Mouse (Mus musculus): ENCODE results near the gene Oxnad1. TPM values are rescaled to one million over a fixed set of nuclear protein-coding genes. Genes with fewer than 3 reads are reported as not detected.

The Oxnad1 gene
- polyA plus RNA-seq, 1 experiment from 2014 or later: 17.4 TPM

DNA sequence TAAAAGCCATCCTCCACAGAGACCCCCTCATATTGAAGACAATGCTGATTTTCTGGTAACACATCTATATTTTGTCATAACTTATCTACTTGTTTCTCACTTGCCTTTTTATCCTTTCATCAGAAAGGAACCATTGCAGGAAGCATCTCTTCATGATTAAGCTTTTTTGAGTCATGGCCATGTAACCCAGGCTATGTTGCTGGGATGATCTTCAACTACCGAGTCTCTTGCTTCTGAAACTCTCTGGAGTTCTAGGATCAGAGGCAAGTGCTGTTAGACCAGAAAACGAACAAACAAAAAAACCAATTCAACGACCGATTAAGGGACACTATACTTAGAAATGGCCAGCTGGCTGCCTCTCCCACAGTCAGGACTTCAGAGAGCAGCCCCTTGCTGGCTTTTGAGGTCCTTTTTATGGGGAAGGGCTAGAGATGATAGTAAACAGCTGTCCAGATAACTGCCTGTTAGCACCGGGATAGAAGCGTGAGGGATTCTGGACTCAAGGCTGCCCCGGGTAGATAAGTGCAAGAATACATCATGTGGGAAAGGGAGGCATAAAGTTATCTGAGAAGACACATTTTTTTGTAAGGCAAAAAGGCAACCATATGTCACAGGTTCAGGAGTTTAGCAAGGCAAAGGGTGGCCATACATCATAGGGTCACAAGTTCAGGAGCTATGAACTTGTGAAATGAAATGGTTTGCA is 60.8 kb downstream of the Oxnad1 start:
- no peak overlapping the region for H3K4me2 ChIP-seq (replicated peaks)
- no peak overlapping the region for H3K27ac ChIP-seq
- H3K27me3 ChIP-seq (ENCODE audit: control insufficient read depth, insufficient read depth, low read length): no peaks in the 10 kb centered on the region
- 0 out of 2 replicates have a peak, but pooled peaks cover 9% of the 10 kb centered on the region for H3K9me3 ChIP-seq (ENCODE audit: control insufficient read depth, low read length)
- H3K4me3 ChIP-seq (replicated peaks; ENCODE audit: low read length): no peak overlapping the region
- WGBS: 88% methylated on average over 7 of the region's 7 CpGs
- no peak overlapping the region for H3K9ac ChIP-seq
- no peaks in the 10 kb centered on the region for H3K36me3 ChIP-seq (replicated peaks; ENCODE audit: control insufficient read depth, insufficient read depth)
- DNase-seq (ENCODE audit: low spot score): no peak
- H3K4me1 ChIP-seq (replicated peaks; ENCODE audit: control insufficient read depth, insufficient read depth, low read length): no peaks in the 10 kb centered on the region
- no peak for ATAC-seq (ENCODE audit: low FRiP score)

DNA sequence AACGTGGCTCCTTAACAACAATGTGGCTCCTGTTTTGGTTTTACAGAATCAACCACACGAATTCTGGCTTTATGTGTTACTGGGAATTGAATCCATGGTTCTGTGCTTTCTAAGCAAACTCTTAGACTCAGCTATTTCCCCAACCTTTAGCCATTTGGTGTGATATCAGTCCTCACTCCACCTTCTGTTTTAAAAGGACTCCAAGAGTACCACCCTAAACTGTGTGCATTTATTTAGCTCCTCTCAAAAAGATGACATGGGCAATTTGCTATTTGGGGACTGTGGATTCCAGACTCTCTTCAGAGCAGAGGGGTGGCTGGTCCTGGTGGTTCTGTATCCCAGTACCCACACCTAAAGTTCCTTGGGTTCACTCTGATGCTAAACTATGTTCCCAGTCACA is 61.4 kb downstream of the Oxnad1 start:
- Histone ChIP-seq H3K36me3 (replicated peaks; ENCODE audit: control insufficient read depth, insufficient read depth) (no peaks in the 10 kb centered on the region), H3K27ac (no peak overlapping the region), H3K4me1 (replicated peaks; ENCODE audit: control insufficient read depth, insufficient read depth, low read length) (no peaks in the 10 kb centered on the region), H3K4me2 (replicated peaks) (no peak overlapping the region), H3K9ac (no peak overlapping the region), H3K27me3 (ENCODE audit: control insufficient read depth, insufficient read depth, low read length) (no peaks in the 10 kb centered on the region), H3K4me3 (replicated peaks; ENCODE audit: low read length) (no peak overlapping the region), H3K9me3 (ENCODE audit: control insufficient read depth, low read length) (0 out of 2 replicates have a peak, but pooled peaks cover 9% of the 10 kb centered on the region)
- DNase-seq (ENCODE audit: low spot score) (no peak), ATAC-seq (ENCODE audit: low FRiP score) (no peak)
- 73% methylated on average over 2 of the region's 2 CpGs for WGBS

DNA sequence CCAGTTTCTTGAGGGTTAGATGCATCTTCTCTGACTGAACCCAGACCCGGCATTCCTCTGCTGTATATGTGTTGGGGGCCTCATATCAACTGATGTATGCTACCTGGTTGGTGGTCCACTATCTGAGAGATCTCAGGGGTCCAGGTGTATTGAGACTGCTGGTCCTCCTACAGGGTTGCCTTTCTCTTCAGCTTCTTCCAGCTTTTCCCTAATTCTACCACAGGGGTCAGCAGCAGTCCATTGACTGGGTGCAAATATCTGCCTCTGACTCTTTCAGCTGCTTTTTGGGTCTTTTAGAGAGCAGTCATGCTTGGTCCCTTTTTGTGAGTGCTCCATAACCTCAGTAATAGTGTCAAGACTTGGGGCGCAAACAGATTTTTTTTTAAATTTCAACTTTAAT is 65.7 kb downstream of the Oxnad1 start:
- H3K27me3 ChIP-seq (ENCODE audit: control insufficient read depth, insufficient read depth, low read length): no peaks in the 10 kb centered on the region
- H3K9me3 ChIP-seq (ENCODE audit: control insufficient read depth, low read length): 0 out of 2 replicates have a peak, but pooled peaks cover 9% of the 10 kb centered on the region
- DNase-seq (ENCODE audit: low spot score) (no peak), ATAC-seq (ENCODE audit: low FRiP score) (no peak)
- no peaks in the 10 kb centered on the region for H3K4me1 ChIP-seq (replicated peaks; ENCODE audit: control insufficient read depth, insufficient read depth, low read length)
- WGBS: 96% methylated on average over 2 of the region's 2 CpGs
- no peak overlapping the region for H3K9ac ChIP-seq
- H3K36me3 ChIP-seq (replicated peaks; ENCODE audit: control insufficient read depth, insufficient read depth): no peaks in the 10 kb centered on the region
- no peak overlapping the region for H3K4me3 ChIP-seq (replicated peaks; ENCODE audit: low read length)
- H3K4me2 ChIP-seq (replicated peaks): no peak overlapping the region
- no peak overlapping the region for H3K27ac ChIP-seq

DNA sequence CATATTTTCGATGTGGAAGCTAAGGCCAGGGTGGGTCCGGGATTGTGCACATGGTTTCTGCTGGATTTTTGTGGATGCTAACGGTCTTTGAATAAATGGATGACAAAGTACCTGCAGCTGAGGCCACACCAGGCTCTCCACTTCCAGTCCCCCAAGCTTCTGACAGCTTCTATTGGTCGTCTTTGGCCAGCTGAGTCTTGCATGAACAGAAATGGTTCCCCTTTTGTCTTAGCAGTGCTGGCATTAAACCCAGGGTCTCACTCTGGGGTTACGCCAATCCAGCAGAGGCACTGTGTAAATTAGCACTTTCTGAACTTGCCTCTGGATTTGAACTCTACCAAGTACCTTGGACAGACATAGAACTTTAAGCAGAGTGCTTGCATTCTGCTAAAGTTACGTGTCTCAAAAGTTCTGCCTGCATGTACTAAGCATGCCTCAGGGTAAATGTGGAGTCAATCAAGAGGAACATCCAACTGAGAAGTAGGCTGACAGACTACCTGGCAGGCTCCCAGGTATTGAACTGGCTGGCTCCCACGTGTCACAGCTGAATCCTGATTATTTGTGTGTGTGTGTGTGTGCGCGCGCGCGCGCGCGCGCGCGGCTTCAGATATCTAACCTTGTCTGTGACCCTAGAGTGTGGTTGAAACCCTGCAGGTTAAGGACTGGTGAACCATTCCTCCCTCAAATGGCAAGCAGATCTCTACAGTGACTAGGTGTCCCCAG is 67.2 kb downstream of the Oxnad1 start:
- no peak for ATAC-seq (ENCODE audit: low FRiP score)

More for the DNA sequence above, 67.2 kb downstream of the Oxnad1 start:
- Histone ChIP-seq H3K27ac (no peak overlapping the region), H3K27me3 (ENCODE audit: control insufficient read depth, insufficient read depth, low read length) (no peaks in the 10 kb centered on the region), H3K9ac (no peak overlapping the region), H3K4me1 (replicated peaks; ENCODE audit: control insufficient read depth, insufficient read depth, low read length) (no peaks in the 10 kb centered on the region), H3K4me3 (replicated peaks; ENCODE audit: low read length) (no peak overlapping the region), H3K36me3 (replicated peaks; ENCODE audit: control insufficient read depth, insufficient read depth) (no peaks in the 10 kb centered on the region), H3K9me3 (ENCODE audit: control insufficient read depth, low read length) (0 out of 2 replicates have a peak, but pooled peaks cover 6% of the 10 kb centered on the region), H3K4me2 (replicated peaks) (no peak overlapping the region)
- no peak for DNase-seq (ENCODE audit: low spot score)
- 92% methylated on average over 18 of the region's 18 CpGs for WGBS

Other genes starting within 250 kb of the Oxnad1 start
- 0.47 and 0.51 TPM in 2 replicates for gene Galnt15, start 56.4 kb upstream of the Oxnad1 start, polyA plus RNA-seq (2014; fragmentation: Nextera tagmentation; extraction: Ambion mirVana)
- gene Dph3, start 355 bp downstream of the Oxnad1 start, polyA plus RNA-seq (2014; fragmentation: Nextera tagmentation; extraction: Ambion mirVana): 71.3 and 74.9 TPM in 2 replicates
- gene Msmb, start 56.6 kb downstream of the Oxnad1 start, polyA plus RNA-seq (2014; fragmentation: Nextera tagmentation; extraction: Ambion mirVana): not detected in 2 replicates
- gene Ncoa4, start 74.5 kb downstream of the Oxnad1 start, polyA plus RNA-seq (2014; fragmentation: Nextera tagmentation; extraction: Ambion mirVana): 124 and 146 TPM in 2 replicates
- 244 and 255 TPM in 2 replicates for gene Timm23, start 116.5 kb downstream of the Oxnad1 start, polyA plus RNA-seq (2014; fragmentation: Nextera tagmentation; extraction: Ambion mirVana)
- gene Parg, start 116.6 kb downstream of the Oxnad1 start, polyA plus RNA-seq (2014; fragmentation: Nextera tagmentation; extraction: Ambion mirVana): 40.1 and 44.8 TPM in 2 replicates
- 17.1 and 19.7 TPM in 2 replicates for gene Ogdhl, start 236.6 kb downstream of the Oxnad1 start, polyA plus RNA-seq (2014; fragmentation: Nextera tagmentation; extraction: Ambion mirVana)